Mouse (Mus musculus): ENCODE data around the gene Dlg4.
"Not testable (repeated sequence)": the region's sequence is repeated elsewhere in the genome, so short reads cannot be mapped to it uniquely, and the experiment has no call there.

The Dlg4 gene

DNA sequence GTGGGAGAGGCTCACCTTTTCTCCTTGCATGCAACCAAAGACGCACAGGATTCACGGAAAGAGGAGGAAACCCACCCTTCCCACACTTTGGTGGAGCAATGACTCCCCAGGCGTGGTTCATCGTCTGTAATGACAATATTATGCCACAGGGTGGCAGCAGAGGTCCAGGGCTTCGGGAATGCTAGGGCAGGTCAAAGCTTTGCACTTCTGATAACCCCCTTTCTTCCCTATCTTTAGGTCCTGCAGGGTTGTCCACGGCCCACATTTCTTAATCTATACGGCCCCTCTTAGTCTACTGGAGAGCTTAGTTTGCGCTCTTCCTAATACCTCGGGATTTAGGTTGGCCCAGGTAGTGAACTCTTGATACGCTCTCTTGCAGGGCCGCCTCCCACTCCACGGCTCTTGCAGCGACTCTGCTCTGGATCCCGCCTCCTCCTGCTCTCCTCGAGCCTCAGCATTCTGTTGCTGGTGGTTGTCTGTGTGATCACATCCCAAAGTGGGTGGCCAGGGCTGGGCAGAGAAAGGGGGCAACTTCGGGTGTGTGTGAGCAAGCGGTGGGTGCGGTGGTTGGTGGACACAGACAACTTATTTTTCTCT lies 39.0 kb downstream of the Dlg4 start:
- DNase-seq = peak; percentile 77

- DNase-seq = no peak
Observed at GRCm38 (mm10) chr11:70057805-70058204, 41.1 kb downstream of the Dlg4 start.

DNA sequence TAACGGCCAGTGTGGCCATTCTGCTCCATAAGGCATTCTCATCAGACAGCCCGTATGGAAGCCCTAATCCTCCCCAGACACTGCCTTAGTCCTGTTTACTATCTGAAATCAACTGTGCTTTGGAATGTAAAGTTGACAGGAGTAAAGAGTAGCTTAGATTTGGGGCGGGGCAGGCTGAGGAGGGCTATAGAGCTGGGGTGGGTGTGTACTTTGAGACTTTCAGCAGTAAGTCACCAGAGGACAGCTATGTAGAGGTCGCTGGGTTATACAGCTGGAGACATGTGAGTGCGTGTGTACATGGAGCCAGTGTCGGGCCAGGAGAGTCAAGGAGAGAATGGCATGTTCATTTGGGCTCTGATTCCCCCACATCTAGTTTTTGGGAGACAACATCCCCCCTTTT lies 43.2 kb downstream of the Dlg4 start:
- DNase-seq = no peak

GRCm38 (mm10) chr11:70063053-70063452 lies 46.3 kb downstream of the Dlg4 start:
- no peak for DNase-seq

GRCm38 (mm10) chr11:70066701-70067100 lies 50.0 kb downstream of the Dlg4 start:
- DNase-seq = no peak

- no peak for DNase-seq
Observed at GRCm38 (mm10) chr11:70068245-70068644, 51.5 kb downstream of the Dlg4 start.

- no peak for DNase-seq
Observed at GRCm38 (mm10) chr11:70070057-70070456, 53.3 kb downstream of the Dlg4 start.

- DNase-seq = not testable (repeated sequence)
Observed at GRCm38 (mm10) chr11:70070603-70071002, 53.9 kb downstream of the Dlg4 start.

DNA sequence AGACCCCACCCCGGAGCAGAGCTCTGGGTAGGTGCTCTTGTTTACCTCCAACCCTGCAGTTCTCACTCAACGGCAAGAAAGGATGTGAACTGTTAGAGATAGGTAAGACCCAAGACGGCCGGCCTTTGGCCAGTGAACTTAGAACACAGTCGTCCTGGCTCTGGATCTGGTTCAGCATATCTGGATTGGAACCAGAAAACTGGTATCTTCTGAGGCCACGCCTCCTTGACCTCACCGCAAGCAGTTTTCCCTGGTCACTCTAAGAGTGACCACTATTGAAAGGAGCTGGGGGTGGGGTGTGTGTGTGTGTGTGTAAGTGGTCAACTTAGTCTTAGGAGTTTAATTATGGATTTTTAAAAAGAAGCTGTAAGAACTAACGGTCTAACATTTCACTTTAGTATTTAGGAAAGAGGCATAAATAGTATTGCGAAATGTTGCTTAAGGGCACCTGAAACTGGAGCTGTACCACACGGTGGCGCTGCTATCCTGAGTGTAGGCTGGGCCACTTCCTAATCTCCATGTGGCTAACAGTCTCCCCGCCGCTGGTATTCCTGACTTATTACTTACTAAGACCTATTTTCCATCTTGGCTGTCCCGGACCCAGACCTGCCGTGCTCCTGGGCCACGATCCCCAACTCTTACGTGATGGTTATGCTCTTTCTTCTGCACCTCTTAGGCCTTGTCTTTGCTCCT lies 57.8 kb downstream of the Dlg4 start:
- DNase-seq = peak; percentile 74

DNA sequence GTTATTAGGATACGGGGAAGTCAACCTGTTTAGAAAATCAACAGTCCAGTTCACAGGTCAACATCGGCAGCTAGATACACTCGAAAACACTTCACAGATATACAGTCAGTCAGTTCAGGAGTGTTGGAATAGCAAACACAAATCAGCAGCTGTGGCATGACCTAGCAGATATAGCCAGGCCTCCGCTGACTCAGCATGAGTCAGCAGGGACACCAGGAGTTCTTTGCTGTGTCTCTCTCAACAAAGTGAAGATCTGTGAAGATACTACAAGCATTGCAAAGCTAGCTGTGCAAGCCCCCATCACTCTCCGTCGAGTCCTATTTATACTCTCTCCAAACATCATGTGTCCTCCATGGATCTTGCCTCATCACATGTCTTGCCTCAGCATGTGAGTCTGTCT lies 58.8 kb downstream of the Dlg4 start:
- DNase-seq = no peak

DNA sequence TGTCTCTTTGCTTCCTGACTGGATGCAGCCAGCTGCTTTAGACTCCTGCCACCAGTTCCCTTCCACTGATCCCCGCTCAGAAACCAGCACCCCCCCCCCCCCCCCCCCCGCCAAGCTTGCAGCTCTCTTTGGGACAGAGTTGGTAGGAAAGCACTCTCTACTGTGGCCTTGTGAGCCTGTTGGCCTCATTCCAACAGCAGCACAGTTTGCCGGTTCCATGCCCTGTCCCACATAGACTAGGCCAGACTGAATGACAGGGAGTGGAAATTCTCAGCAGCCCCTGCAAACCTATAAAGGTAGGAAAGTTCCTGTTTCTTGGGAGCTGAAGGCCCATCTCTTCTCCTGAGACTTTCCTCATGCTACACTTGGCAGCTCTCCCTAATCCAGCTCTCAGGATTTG lies 60.7 kb downstream of the Dlg4 start:
- no peak for DNase-seq

DNA sequence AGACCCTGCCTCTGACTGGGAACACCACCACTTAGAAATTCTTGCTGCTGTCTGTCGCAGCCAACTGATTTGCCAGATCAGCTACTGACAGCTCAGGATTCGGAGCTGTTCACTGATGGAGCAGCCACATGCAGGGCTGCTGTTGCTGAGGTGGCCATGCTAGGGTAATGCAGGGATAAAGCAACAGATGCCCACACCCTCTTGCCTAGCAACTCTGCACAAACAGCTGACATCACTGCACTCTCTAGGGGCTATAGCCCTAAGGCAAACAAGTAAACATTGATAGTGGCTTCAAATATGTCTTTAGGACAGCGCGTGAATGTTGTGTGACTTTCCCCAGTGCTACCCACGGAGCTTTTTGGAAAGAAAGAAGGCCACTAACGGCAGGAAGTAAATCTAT lies 62.4 kb downstream of the Dlg4 start:
- no peak for DNase-seq

DNA sequence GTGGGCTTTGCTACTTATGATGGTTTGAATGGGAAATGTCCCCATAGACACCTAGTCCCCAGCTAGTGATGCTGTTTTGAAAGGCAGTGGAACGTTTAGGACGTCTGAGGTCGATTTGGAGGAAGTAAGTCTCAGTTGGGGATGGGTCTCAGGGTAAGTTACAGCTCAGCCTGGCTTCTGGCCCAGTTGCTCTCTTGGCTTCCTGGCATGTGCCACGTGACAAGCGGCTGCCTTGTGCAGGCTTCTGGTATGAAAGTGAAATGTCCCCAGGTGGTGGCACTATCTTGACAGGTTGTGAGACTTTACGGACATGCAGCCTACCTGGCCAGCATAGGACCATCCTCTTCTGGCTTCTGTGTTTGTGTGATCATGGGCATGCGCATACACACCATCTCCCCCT lies 63.2 kb downstream of the Dlg4 start:
- no peak for DNase-seq

DNA sequence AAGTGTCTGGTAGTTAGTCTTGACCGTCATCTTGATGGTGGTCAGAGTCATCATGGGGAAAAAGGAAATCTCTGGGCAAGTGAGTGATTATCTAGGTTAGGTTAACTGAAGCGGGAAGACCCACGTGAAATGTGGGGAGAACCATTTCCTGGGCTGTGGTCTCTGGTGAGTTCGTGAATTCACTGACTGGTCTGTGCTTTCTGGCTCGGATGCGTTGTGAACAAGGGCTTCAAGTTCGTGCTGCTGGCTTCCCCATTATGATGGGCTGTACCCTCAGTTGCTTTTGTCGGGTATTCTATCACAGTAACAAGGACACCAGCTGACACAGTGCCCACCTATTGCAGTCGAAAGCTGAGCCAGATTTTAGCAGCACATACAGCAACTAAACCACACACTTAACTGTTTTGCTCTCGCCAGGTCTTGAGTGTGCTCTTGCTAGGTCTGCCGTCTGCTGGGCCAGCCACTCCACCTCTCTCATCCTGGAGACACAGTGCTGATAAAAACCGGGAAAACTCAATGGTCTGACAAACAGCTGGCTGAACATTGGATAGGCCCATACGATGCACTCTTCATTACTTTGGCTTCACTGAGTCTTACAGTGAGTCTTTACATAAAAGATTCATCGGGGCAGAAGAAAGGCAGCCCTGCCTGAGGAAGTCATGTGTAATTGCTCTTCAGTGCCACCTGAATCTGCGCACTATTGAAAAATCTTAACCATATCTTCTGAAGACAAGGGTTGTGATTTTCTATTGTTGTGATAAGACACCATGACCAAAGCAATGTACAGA lies 64.3 kb downstream of the Dlg4 start:
- DNase-seq = no peak

- no peak for DNase-seq
Observed at GRCm38 (mm10) chr11:70084563-70084962, 67.8 kb downstream of the Dlg4 start.

DNA sequence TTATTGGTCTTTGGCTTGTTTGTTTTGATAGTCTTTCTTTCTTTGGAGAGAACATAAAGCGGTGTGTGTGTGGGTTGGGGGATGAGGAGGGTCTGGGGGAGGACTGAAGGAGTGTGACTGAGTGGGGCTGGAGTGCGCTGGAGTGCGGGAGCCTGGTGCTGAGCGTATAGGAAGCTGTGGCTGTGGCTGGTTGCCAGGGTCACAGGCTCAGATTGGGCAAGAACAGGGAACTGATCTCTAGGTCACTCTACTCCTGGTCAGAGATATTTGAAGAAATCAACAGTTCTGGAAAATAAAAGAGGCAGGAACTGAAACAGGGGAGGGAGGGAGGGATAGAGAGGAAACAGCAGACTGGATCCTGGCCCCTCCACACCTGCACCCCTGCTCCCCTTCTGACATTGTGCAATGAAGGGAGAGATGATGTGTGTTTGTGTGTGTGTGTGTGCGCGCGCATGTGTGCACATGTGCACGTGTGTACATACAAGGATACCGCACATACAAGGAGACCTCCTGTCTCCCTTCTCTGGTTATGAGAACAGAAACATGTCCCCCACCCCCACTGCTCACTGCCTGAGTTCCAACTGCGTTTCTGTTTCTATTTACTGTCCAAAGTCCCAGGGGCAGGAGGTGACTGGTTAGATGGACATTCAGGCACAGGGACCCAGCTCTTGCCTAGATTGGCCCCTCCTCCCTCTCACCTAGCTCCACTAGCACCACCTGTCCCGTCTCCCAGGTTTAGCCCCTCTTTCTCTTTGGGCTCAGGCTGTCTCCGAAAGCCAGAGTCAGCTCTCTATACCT lies 75.4 kb downstream of the Dlg4 start, which contains the start of gene Asgr2:
Gene Asgr2 (plus strand): TSS at position 659 of the 798 bp plus-strand sequence.
- no peak for DNase-seq
